Mouse (Mus musculus) MEL (cell line): ENCODE measurements around the gene Tmtc4. TPM values are rescaled to one million over a fixed set of nuclear protein-coding genes. Genes with fewer than 3 reads are reported as not detected.

Source experiments
- DNase-seq: peaks from one replicate; pipeline ENCODE4 v3.0.0; 2011; ENCODE audit warnings: low read depth, low spot score
- H3K27ac ChIP-seq: 2 replicates; pipeline ENCODE4 v1.5.1; 2012; ENCODE audit warnings: low read depth, mild to moderate bottlenecking, control low read depth, low read length, moderate library complexity; ENCODE audit not compliant: control insufficient read depth
- H3K27me3 ChIP-seq, 2 experiments: fragments of 150-350 bp in 1 of 2; sonication (generic) in 1 of 2; 2 replicates each; pipeline ENCODE4 v1.6.1; 2012; ENCODE audit warnings: low read length in 2 of 2, mild to moderate bottlenecking in 2 of 2, improper control_type of control experiment in 1 of 2, moderate library complexity in 1 of 2; ENCODE audit not compliant: insufficient read depth in 2 of 2, control insufficient read depth in 1 of 2
- H3K36me3 ChIP-seq, 2 experiments: 2 replicates each; pipeline ENCODE4 v1.6.1; 2012 to 2014; ENCODE audit warnings: low read length in 2 of 2, improper control_type of control experiment in 1 of 2, inconsistent platforms in 1 of 2, mild to moderate bottlenecking in 1 of 2; ENCODE audit not compliant: insufficient read depth in 2 of 2, control insufficient read depth in 1 of 2
- H3K4me1 ChIP-seq, 2 experiments: fragments of 150-350 bp in 1 of 2; sonication (generic) in 1 of 2; 2 replicates each; pipeline ENCODE4 v1.6.1; 2012; ENCODE audit warnings: low read length in 2 of 2, improper control_type of control experiment in 1 of 2, mild to moderate bottlenecking in 1 of 2; ENCODE audit not compliant: insufficient read depth in 2 of 2, control insufficient read depth in 1 of 2
- H3K4me3 ChIP-seq, 2 experiments: fragments of 150-350 bp in 1 of 2; sonication (generic) in 1 of 2; 2 replicates each; pipeline ENCODE4 v1.5.1; 2012; ENCODE audit warnings: low read depth in 2 of 2, low read length in 2 of 2, mild to moderate bottlenecking in 2 of 2, moderate library complexity in 2 of 2, control low read depth in 1 of 2, improper control_type of control experiment in 1 of 2; ENCODE audit not compliant: control insufficient read depth in 1 of 2, insufficient read depth in 1 of 2
- H3K79me2 ChIP-seq: 2 replicates; pipeline ENCODE4 v1.6.1; 2012; ENCODE audit warnings: mild to moderate bottlenecking, low read length, moderate library complexity; ENCODE audit not compliant: control insufficient read depth, poor library complexity, insufficient read depth
- H3K9ac ChIP-seq: 2 replicates; pipeline ENCODE4 v1.6.1; 2012; ENCODE audit warnings: low read depth, mild to moderate bottlenecking, control low read depth, low read length, moderate library complexity; ENCODE audit not compliant: control insufficient read depth, poor library complexity, severe bottlenecking
- H3K9me3 ChIP-seq: fragments of 150-350 bp; sonication (generic); replicated peaks from 2 replicates; pipeline ENCODE4 v1.6.1; 2012; ENCODE audit warnings: mild to moderate bottlenecking, low read length, improper control_type of control experiment, moderate library complexity; ENCODE audit not compliant: insufficient read depth
- BHLHE40 ChIP-seq: IDR thresholded peaks from 2 replicates; pipeline ENCODE4 v1.6.1; 2012; ENCODE audit warnings: low read depth, mild to moderate bottlenecking, inconsistent platforms, low read length, improper control_type of control experiment, borderline replicate concordance
- E2F4 ChIP-seq: IDR thresholded peaks from 2 replicates; pipeline ENCODE4 v1.6.1; 2011; ENCODE audit warnings: low read depth, low read length, improper control_type of control experiment, borderline replicate concordance
- EP300 ChIP-seq, 2 experiments: IDR thresholded peaks; 2 replicates each; pipeline ENCODE4 v1.6.1; 2011; ENCODE audit warnings: improper control_type of control experiment in 2 of 2, low read length in 2 of 2, low read depth in 1 of 2, mild to moderate bottlenecking in 1 of 2
- ETS1 ChIP-seq: IDR thresholded peaks from 2 replicates; pipeline ENCODE4 v1.6.1; 2012; ENCODE audit warnings: low read depth, mild to moderate bottlenecking, inconsistent platforms, low read length, improper control_type of control experiment, moderate library complexity
- KAT2A ChIP-seq: conservative IDR thresholded peaks from 2 replicates; pipeline ENCODE4 v1.6.1; 2012; ENCODE audit warnings: low read depth, low read length, improper control_type of control experiment, inconsistent platforms
- MAFK ChIP-seq: IDR thresholded peaks from 2 replicates; pipeline ENCODE4 v1.6.1; 2011; ENCODE audit warnings: low read depth, mild to moderate bottlenecking, low read length, improper control_type of control experiment, borderline replicate concordance
- MEF2A ChIP-seq: IDR thresholded peaks from 2 replicates; pipeline ENCODE4 v1.6.1; 2014; ENCODE audit warnings: low read depth, mild to moderate bottlenecking, inconsistent platforms, low read length, improper control_type of control experiment; ENCODE audit not compliant: poor library complexity, insufficient replicate concordance, severe bottlenecking; ENCODE audit errors: extremely low read depth
- MYB ChIP-seq: IDR thresholded peaks from 2 replicates; pipeline ENCODE4 v1.6.1; 2011; ENCODE audit warnings: mild to moderate bottlenecking, low read depth, low read length, improper control_type of control experiment
- MYC ChIP-seq: IDR thresholded peaks from 2 replicates; pipeline ENCODE4 v1.6.1; 2011; ENCODE audit warnings: low read depth, mild to moderate bottlenecking, low read length, improper control_type of control experiment, moderate library complexity
- NRF1 ChIP-seq: IDR thresholded peaks from 2 replicates; pipeline ENCODE4 v1.6.1; 2014; ENCODE audit warnings: low read depth, mild to moderate bottlenecking, inconsistent platforms, low read length, improper control_type of control experiment, moderate library complexity; ENCODE audit not compliant: poor library complexity, insufficient read depth, severe bottlenecking
- POLR2AphosphoS5 ChIP-seq: IDR thresholded peaks from 2 replicates; pipeline ENCODE4 v1.6.1; 2012; ENCODE audit warnings: low read depth, borderline replicate concordance, mild to moderate bottlenecking, inconsistent platforms, low read length, moderate library complexity, mixed read lengths
- RAD21 ChIP-seq: IDR thresholded peaks from 2 replicates; pipeline ENCODE4 v1.6.1; 2011; ENCODE audit warnings: mild to moderate bottlenecking, low read depth, low read length, improper control_type of control experiment
- SMC3 ChIP-seq: IDR thresholded peaks from 2 replicates; pipeline ENCODE4 v1.6.1; 2011; ENCODE audit warnings: low read depth, low read length, improper control_type of control experiment
- TBP ChIP-seq: IDR thresholded peaks from 2 replicates; pipeline ENCODE4 v1.8.0; 2011; ENCODE audit warnings: low read depth, low read length, improper control_type of control experiment
- USF1 ChIP-seq: IDR thresholded peaks from 2 replicates; pipeline ENCODE4 v1.6.1; 2014; ENCODE audit warnings: low read depth, mild to moderate bottlenecking, inconsistent platforms, low read length, improper control_type of control experiment, moderate library complexity
- ZC3H11A ChIP-seq: IDR thresholded peaks from 2 replicates; pipeline ENCODE4 v1.6.1; 2012; ENCODE audit warnings: low read depth, mild to moderate bottlenecking, inconsistent platforms, low read length, improper control_type of control experiment
- ZKSCAN1 ChIP-seq: IDR thresholded peaks from 2 replicates; pipeline ENCODE4 v1.6.1; 2012; ENCODE audit warnings: low read depth, mild to moderate bottlenecking, inconsistent platforms, low read length, improper control_type of control experiment, moderate library complexity
- ZMIZ1 ChIP-seq: IDR thresholded peaks from 2 replicates; pipeline ENCODE4 v1.6.1; 2012; ENCODE audit warnings: low read depth, mild to moderate bottlenecking, inconsistent platforms, low read length, improper control_type of control experiment, moderate library complexity
- polyA plus RNA-seq, 2 experiments: library from polyadenylated mRNA; stranded (reverse) in 1 of 2; unstranded in 1 of 2; fragments of >175 nt in 1 of 2; fragments of >200 nt in 1 of 2; gene quantifications; 2 replicates each; pipeline versions ENCODE4 v1.2.1 to v1.2.4; 2012; ENCODE audit warnings: low replicate concordance in 2 of 2, low read depth in 1 of 2; ENCODE audit not compliant: insufficient read length in 2 of 2, insufficient read depth in 1 of 2, missing spikeins in 1 of 2
- total RNA-seq: library from RNA; depleted of rRNA; stranded (reverse); fragments of 300-350 nt; gene quantifications from 2 replicates; pipeline ENCODE4 v1.2.3, GENCODE M21; 2012

Tmtc4 gene
- total and polyA plus RNA-seq, 3 experiments: 10.4 to 11.5 TPM; not detected in 1

DNA sequence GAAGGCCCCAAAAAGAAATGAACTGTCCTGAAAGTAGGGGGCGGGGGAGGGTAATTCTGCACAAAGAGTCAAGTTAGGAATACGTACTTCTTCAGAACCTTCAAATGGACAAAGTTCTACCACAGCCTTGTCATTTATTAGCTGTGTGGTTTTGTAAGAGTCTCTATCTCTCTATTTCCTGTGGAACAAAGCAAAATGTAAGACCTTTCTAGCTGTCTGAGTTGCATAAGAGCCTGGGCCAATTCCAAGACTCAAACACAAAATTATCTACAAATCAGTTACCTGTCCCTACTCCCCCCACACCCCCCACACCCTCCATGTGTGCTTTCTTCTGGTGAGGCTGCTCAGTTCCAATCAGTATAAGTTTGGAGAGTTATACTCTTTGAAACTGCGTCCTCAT, 5.0 kb downstream of the Tmtc4 start:
- TF ChIP-seq BHLHE40: no peak
- no peak for TF ChIP-seq MYC
- no peak for TF ChIP-seq MYB
- no peak for TF ChIP-seq ZC3H11A
- TF ChIP-seq EP300 (IDR thresholded peaks at IDR 0.05; ENCODE audit: low read depth in 1 of 2, low read length in 2 of 2): no peak
- no peak for TF ChIP-seq TBP
- TF ChIP-seq KAT2A: no peak
- TF ChIP-seq MAFK: no peak
- no peak for TF ChIP-seq SMC3
- TF ChIP-seq ZMIZ1: no peak
- TF ChIP-seq RAD21: no peak
- TF ChIP-seq USF1: no peak
- TF ChIP-seq ZKSCAN1: no peak
- TF ChIP-seq ETS1: no peak
- TF ChIP-seq POLR2AphosphoS5: no peak
- no peak for TF ChIP-seq NRF1

DNA sequence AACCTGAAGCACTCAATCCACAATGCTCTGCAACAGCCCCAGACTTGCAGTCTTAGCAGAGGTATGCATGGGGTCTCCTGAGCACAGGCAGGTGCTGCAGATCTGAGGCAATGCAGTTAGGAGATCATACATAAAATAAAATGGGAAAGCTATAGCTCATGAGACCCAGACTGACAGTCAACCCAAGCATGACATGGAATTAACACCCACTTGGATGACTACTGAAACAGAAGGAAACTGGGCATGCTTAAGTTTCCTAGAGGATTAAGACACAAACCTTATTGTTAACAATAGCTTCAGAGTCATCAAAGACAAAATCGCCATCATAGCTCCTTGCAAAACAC, 6.1 kb downstream of the Tmtc4 start:
- TF ChIP-seq E2F4 (no peak), MEF2A (no peak)
- no peak overlapping the region for H3K9ac ChIP-seq
- no peak overlapping the region for H3K4me3 ChIP-seq

More for the DNA sequence above, 5.0 kb downstream of the Tmtc4 start:
- Histone ChIP-seq H3K9ac (no peak overlapping the region), H3K27ac (no peak overlapping the region), H3K27me3 (no peaks in the 10 kb centered on the region), H3K4me1 (peaks cover 0 to 6% of the 10 kb centered on the region in 2 experiments; a peak in 2 of 4 replicates), H3K79me2 (peaks cover 5% of the 10 kb centered on the region), H3K36me3 (peaks cover 0 to 2% of the 10 kb centered on the region in 2 experiments; a peak in 2 of 4 replicates), H3K9me3 (no peaks in the 10 kb centered on the region), H3K4me3 (no peak overlapping the region)
- DNase-seq: no peak

More for the DNA sequence above, 6.1 kb downstream of the Tmtc4 start:
- Histone ChIP-seq H3K4me1 (peaks cover 0 to 6% of the 10 kb centered on the region in 2 experiments; a peak in 2 of 4 replicates), H3K79me2 (peaks cover 4% of the 10 kb centered on the region), H3K9me3 (no peaks in the 10 kb centered on the region), H3K36me3 (peaks cover 0 to 2% of the 10 kb centered on the region in 2 experiments; a peak in 2 of 4 replicates), H3K27me3 (no peaks in the 10 kb centered on the region), H3K27ac (no peak overlapping the region)
- no peak for DNase-seq
